ENCODE assay signal across 8 mouse cellular contexts in the genomic region with DNA sequence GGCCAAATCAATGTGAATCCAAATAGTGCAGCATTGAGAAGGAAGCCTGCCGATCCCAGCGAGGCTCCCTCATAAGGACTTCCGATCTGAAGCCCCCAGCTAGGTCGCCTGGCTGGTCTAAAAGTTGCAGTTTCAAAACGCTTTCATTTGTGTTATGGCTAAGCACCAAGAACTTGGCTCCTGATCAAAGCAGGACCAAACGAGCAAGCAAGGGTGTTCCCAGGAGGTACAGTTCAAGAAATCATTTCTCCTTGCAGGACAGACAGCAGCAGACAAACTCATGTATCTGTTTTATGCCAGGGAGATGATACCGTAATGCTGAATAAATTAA.
DNase-seq lines count a peak whose midpoint lies in the region; ATAC-seq and TF ChIP-seq lines count a peak whose summit lies in the region.

No protein-coding gene starts in this region.

- H3K9ac ChIP-seq in liver, embryonic 16.5 days (ENCODE audit: low read depth, low read length): no peak overlapping the region

- no peaks in the 10 kb centered on the region for H3K9me3 ChIP-seq in heart, embryonic 10.5 days
- H3K9me3 ChIP-seq in E14TG2a.4 (ENCODE audit: low read length): no peaks in the 10 kb centered on the region
- no peaks in the 10 kb centered on the region for H3K9me3 ChIP-seq in hindbrain, embryonic 10.5 days
- no peaks in the 10 kb centered on the region for H3K9me3 ChIP-seq in liver, embryonic 16.5 days (replicated peaks; ENCODE audit: control insufficient read depth, low read length)

- H3K27ac ChIP-seq in heart, embryonic 10.5 days: peak overlapping the region; percentile 82
- H3K27ac ChIP-seq in hindbrain, embryonic 10.5 days: peak overlapping the region; percentile 79
- H3K27ac ChIP-seq in liver, embryonic 16.5 days (ENCODE audit: low read length): no peak overlapping the region

- no peaks in the 10 kb centered on the region for H3K27me3 ChIP-seq in heart, embryonic 10.5 days (ENCODE audit: insufficient read depth, poor library complexity, severe bottlenecking)
- no peaks in the 10 kb centered on the region for H3K27me3 ChIP-seq in E14TG2a.4 (ENCODE audit: insufficient read depth, low read length)
- H3K27me3 ChIP-seq in hindbrain, embryonic 10.5 days (ENCODE audit: insufficient read depth, poor library complexity, severe bottlenecking): no peaks in the 10 kb centered on the region
- H3K27me3 ChIP-seq in liver, embryonic 16.5 days (ENCODE audit: control insufficient read depth, insufficient read depth, low read depth, low read length): no peaks in the 10 kb centered on the region; the same call in 1 of the 2 replicates

- no peak for DNase-seq in heart, embryonic 10.5 days (ENCODE audit: low spot score)
- DNase-seq in heart, postnatal 10 days: no peak
- DNase-seq in hindbrain, embryonic 10.5 days (ENCODE audit: low spot score): no peak
- no peak for DNase-seq in spleen, postnatal 36 days (ENCODE audit: low spot score in 2 of 2)
- no peak for DNase-seq in spleen, postnatal 4 days (ENCODE audit: low spot score in 2 of 2)
- DNase-seq in retina, embryonic 14.5 days (ENCODE audit: low spot score): no peak

- 32% methylated on average over 7 of the region's 7 CpGs for WGBS in heart, embryonic 10.5 days
- WGBS in hindbrain, embryonic 10.5 days: 23% methylated on average over 7 of the region's 7 CpGs
- 34% methylated on average over 7 of the region's 7 CpGs for WGBS in liver, embryonic 16.5 days (ENCODE audit: insufficient replicate concordance)

- H3K4me3 ChIP-seq in heart, embryonic 10.5 days: peak overlapping the region; percentile 58
- H3K4me3 ChIP-seq in E14TG2a.4 (replicated peaks; ENCODE audit: low read length): peak overlapping the region; percentile 54
- H3K4me3 ChIP-seq in hindbrain, embryonic 10.5 days: peak overlapping the region; percentile 48
- no peak overlapping the region for H3K4me3 ChIP-seq in liver, embryonic 16.5 days (ENCODE audit: low read depth, low read length)

- H3K36me3 ChIP-seq in heart, embryonic 10.5 days: no peaks in the 10 kb centered on the region
- H3K36me3 ChIP-seq in E14TG2a.4 (ENCODE audit: insufficient read depth, low read length): no peaks in the 10 kb centered on the region
- H3K36me3 ChIP-seq in hindbrain, embryonic 10.5 days: no peaks in the 10 kb centered on the region
- no peaks in the 10 kb centered on the region for H3K36me3 ChIP-seq in liver, embryonic 16.5 days (ENCODE audit: control insufficient read depth, insufficient read depth)

- intact Hi-C loops in heart, postnatal 10 days (cut with DNase I): loop anchor here (5.0 kb wide), 3 partner anchors 36 to 54 kb away; no protein-coding TSS in a partner anchor

- peaks cover 38% of the 10 kb centered on the region for H3K4me1 ChIP-seq in heart, embryonic 10.5 days
- peaks cover 19% of the 10 kb centered on the region for H3K4me1 ChIP-seq in E14TG2a.4 (replicated peaks; ENCODE audit: low read depth, low read length)
- H3K4me1 ChIP-seq in hindbrain, embryonic 10.5 days (replicated peaks): peaks cover 28% of the 10 kb centered on the region
- no peaks in the 10 kb centered on the region for H3K4me1 ChIP-seq in liver, embryonic 16.5 days (ENCODE audit: control insufficient read depth, low read depth, low read length)

- ATAC-seq in liver, embryonic 16.5 days (ENCODE audit: low read depth): no peak

- TF ChIP-seq CTCF in E14TG2a.4 (conservative IDR thresholded peaks at IDR 0.05; ENCODE audit: low read length): no peak

- H3K4me2 ChIP-seq in liver, embryonic 16.5 days (ENCODE audit: low read depth, low read length): 0 out of 2 replicates have a peak overlapping the region, but pooled peaks have one; percentile 27
